Mouse (Mus musculus) T-cell, adult 2 months (primary cell): ENCODE measurements around the gene Pea15a.
A peak's percentile ranks its signal among the peaks of the same experiment; 100 is the strongest.

Experiments used
- DNase-seq: peaks from one replicate; pipeline ENCODE4 v3.0.0; 2022; ENCODE audit warnings: low spot score

Pea15a gene

DNA sequence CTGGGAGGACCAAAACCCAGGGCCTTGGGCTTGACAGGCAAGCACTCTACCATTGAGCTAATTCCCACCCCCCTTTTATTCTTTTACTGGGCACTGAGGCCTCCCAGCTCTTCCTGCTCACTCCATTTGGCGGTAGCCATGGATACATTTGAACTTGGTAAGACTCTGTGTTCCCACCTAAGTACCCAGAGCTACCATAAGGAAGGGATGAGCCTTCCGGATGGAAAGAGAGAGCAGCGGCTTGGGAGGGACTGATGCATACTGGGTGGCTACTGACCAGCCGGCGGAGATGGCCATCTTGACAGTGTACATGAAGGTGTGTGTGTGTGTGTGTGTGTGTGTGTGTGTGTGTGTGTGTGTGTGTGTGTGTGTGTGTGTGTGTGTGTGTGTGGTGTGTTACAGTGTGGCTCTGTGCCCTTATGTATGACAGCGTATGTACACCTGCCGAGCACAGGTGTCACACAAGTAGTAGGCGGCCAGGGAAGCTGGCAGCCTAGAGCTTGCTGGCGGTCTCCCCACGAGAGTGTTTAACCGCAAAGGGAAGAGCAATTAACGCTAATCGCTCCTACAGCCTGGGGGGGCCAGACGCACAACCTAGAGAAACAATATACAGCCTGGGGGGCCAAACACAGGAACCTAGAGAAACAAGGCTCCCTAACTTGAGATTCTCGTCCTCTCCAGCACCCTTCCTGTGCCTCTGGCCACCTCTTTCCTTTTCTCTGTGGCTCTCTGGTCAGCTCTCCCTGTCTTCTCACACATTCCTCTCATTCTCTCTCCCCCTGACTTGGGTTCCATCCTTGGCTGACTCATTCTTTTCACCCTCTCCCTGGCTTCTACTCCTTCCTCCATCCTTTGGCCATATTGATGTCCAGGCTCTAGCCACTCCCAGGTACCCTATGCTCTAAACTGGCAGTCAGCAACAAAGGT lies 1.5 kb downstream of the Pea15a start:
- no peak for DNase-seq

DNA sequence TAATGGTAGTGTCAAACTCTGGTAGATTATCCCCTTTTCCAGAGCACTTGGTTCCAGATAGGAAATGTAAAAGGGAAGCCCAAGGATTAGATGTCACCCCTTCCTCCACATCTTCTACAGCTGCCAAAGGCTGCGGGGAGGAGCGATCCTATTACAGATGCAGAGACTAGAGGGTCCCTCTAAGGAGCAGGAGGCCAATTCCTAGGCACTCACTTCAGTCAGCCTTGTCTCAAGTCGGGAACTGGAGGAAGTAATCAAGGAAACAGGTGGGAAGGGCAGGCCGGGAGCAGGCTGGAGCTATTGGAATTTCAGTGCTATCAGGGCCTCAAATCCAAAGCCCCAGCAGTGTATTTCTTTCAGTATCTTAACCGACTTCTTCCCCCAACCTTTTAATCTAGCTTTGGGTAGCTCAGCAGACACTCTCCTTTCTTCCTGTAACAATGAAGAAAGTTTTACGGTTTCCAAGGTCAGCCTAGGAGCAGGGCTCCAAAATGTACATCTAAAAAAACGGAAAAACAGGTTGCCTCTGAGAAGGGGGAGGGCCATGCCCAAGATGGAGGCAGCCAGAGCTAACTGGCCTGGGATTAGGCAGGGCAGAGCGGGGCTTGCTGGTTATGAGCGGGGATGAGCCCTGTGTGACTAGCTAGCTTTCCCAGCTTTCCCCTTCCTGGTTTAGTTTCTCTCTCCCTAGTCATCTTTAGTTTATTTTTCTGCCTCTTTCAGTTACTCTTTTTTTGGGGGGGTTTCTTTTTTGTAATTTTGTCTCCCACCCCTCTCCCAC lies 2.4 kb downstream of the Pea15a start:
- no peak for DNase-seq

GRCm38 (mm10) chr1:172203566-172203965 lies 3.0 kb downstream of the Pea15a start:
- no peak for DNase-seq

GRCm38 (mm10) chr1:172202894-172203522 lies 3.6 kb downstream of the Pea15a start:
- DNase-seq = no peak

GRCm38 (mm10) chr1:172201967-172202880 lies 4.4 kb downstream of the Pea15a start:
- no peak for DNase-seq

DNA sequence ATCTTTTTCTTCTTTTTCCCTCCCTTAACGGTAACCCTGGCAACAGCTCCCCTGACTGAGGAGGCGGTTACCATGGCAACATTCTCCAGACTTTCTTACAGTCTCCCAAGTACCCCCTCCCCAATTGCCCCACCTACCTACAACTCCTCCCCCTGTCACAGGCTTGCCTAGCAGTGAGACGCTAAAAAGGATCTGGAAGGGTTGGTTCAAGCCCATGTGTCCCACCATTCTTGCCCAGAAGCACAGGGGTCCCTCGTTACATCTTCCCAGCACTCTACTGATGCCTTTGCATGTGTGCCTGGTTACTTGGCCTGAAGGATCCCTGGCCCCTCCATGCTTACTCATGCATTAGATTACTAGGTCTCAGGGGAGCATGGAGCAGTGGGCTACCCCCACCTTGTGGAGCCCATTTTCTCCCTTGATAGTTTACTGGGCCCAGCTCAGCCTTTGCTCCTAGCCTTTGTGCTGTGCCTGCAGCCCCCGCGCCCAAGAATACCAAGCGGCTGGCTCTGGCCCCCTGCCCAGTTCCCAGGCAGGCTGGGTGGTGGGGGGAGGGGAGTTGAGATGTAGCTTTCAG lies 5.6 kb downstream of the Pea15a start:
- DNase-seq = no peak

DNA sequence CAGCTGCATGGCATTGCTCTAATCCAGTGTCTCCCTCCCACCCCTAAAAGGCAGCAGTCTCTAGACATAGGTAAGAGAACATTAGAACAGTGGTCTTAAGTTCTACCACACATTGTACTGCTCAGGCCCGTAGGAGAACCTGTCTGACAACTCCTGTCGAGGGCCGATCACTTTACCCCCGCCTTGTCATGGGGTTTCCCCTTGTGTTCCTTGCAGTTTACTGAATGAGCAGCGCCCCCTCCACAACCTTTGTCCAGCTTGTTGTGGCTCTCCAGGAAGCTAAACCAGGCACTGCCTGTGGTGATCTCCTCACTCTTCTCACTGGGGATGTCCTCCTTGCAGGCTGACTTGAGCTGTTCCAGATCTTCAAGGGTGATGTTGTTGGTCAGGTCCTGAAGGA lies 6.4 kb downstream of the Pea15a start:
- no peak for DNase-seq

DNA sequence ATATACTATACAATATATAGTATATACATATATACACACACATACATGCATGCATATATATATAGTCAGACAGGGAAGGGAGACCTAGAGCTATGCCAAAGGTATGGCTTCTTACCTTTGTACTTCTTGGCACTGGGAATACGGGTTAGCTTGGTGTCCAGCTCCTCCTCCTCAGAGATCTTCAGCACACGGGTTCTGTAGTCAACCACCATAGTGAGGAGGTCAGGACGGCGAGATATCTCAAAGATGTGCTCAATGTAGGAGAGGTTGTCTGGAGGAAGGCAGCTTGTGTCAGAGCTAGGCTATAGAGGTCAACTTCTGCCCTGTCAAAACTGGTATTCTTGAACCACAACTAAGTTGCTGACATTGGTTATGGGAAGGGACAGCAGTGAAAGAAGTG lies 7.6 kb downstream of the Pea15a start:
- DNase-seq = no peak

DNA sequence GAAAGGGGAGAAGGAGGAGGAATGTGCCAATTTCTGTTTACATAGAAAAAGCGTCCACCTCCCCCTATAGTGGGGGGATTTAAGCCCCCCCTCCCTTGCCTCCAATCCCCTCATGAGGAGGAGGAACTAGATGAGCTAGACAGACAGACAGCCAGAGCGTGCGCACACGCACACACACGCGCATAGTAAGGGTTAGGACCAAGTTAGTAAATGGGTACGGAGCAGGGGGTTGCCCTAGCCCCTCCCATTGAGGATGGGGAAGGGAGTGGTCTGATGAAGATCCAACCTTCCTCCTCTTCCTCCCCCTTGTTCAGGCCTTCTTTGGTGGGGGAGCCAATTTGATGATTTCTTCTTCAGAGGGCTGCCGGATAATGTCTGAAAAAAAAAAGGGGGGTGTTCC lies 8.3 kb downstream of the Pea15a start:
- no peak for DNase-seq

DNA sequence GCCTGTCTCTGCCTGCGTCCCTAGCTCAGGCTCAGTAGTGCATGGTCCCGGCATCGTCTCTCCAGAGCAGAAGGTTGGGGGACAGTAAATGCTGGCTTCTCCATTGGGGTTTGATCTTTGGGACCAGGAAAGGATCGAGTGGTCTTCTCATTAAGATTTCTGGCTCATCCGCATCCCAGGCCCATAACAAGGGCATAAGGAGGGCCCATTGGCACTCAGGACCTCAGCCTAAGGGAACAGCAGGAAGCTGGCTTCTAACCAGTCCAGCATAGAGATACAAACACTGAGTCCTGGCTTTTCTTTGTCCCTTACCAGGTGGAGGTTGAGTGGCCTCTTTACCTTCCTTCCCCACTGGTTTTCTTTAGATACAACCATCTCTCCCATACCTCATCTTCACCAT lies 8.8 kb downstream of the Pea15a start:
- DNase-seq = no peak

DNA sequence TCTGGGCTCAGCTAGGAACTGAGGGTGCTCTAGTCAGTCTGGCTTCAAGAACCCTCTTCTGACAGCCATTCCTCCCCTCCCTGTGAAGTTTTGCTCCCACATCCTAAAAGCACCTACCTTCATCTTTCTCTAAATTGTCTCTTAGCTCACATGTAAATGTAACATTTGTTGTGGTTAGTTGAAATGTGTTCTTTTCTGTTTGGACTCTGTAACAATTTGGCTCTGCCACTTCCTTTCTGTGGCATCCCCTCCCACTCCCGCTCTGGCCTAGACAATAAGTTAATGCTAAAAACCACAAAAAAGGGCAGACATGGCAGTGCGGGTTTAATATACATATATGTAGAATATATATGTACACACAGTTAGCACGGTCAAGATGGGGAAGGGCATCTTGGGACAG lies 9.5 kb downstream of the Pea15a start:
- peak; percentile 32 for DNase-seq

DNA sequence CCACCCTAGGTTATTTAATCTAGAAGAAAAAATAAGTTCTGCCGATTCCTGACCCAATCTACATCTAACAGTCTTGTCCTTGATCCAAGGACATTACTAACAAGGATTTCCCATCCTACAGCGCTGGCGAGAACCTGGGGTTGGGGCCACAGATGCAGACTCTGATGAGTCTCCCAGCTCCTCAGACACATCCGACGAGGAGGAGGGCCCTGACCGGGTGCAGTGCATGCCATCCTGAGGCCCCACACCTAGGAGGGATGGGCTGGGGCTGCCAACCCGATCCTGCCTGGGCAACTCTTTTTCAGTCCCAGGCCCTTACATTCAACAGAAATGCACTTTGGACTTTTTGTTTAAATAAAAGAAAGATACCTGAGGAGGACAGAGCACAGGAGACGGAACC lies 12.2 kb downstream of the Pea15a start:
- DNase-seq = no peak

DNA sequence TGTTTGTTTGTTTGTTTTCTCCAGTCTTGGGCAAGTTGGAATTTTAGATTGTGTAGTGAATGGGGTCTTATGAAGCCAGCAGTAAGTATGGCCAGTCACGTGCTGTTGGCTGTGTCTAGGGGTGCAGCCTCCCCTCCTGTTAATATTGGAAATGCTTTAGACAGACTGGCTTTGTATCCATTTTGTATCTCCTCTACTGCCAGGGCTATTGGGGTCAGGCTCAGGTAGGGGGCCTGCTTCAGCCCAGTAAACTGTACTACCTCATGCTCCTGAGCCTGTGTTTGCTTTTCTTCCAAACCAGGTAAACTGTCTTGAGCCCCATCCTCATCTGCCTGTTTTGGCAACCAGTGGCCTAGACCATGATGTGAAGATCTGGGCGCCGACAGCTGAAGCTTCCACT lies 14.4 kb downstream of the Pea15a start:
- no peak for DNase-seq

- DNase-seq = no peak
Measured at GRCm38 (mm10) chr1:172191578-172191977, 15.0 kb downstream of the Pea15a start.

DNA sequence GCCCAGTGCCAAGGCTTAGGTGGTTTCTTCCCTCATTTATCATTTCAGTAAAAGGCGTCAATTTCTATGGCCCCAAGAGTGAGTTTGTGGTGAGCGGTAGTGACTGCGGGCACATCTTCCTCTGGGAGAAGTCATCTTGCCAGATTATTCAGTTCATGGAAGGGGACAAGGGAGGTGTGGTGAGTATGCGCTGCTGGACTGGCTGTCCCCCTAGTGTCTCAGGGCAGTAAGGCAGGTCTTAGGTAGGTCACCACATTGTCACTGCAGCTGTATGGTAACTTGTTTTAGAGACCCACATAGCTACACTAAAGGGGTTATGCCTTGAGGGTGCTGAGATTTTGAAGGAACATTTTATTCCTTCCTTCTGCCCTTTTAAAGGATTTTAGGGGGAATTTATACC lies 17.7 kb downstream of the Pea15a start:
- no peak for DNase-seq

DNA sequence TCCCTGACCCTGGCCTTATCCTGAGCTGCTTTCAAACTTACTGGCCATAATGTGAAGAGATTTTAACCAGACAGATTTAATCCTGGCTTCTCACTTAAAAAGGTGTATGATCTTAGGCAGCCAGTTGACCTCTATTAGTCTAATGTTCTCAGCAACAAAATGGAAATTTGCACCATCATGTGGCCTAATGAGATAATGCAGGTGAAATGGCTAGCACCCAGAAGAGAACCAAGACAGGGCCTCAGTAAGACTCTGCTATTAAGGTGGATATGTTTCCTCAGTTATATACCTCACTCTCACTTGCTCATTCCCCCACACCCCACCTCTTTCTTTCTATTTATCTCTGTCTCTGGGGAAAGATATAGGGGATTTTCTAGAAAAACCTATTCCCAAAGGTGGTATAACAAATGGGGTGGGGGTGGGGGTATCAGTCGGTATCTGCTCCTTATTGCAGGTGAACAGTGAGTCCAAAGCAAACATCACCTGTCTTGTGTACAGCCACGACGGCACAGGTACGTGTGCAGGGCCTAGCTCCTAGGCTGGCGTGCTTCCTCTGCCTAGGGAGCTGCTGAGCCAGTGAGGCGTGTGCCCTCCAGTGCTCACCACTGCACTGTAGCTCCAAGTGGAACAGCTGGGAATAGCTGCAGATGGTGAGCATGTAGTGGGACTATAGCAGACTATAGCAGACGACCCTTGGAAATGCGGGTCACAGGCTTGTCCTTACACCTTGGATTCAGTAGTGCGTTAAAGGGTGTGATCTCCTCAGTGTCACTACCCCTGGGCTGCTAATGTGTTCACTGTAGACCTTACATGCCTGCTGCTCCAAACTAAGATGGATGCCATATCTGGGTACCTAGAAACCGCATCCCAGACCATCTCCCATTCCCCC lies 20.0 kb downstream of the Pea15a start:
- DNase-seq = no peak

GRCm38 (mm10) chr1:172183915-172184314 lies 22.7 kb downstream of the Pea15a start:
- DNase-seq = no peak

GRCm38 (mm10) chr1:172183056-172183455 lies 23.5 kb downstream of the Pea15a start:
- DNase-seq = no peak

- DNase-seq = no peak
Measured at GRCm38 (mm10) chr1:172181777-172182176, 24.8 kb downstream of the Pea15a start.

- DNase-seq = no peak
Measured at GRCm38 (mm10) chr1:172180881-172181280, 25.7 kb downstream of the Pea15a start.
